8 mouse cellular contexts compared by ENCODE assay signal in genomic region chr2:126676122-126676515, GRCm38 (mm10). TPM values are rescaled to one million over a fixed set of nuclear protein-coding genes. Genes with fewer than 3 reads are reported as not detected.
DNase-seq lines count a peak whose midpoint lies in the region; ATAC-seq and TF ChIP-seq lines count a peak whose summit lies in the region.

Gene Gabpb1, minus strand, starts transcription at chr2:126676337.

- peak within 1 kb of the TSS; percentile 94 for H3K4me3 ChIP-seq in left cerebral cortex, adult 2 months
- peak within 1 kb of the TSS; percentile 98 for H3K4me3 ChIP-seq in forebrain, embryonic 12.5 days (replicated peaks)
- peak within 1 kb of the TSS; percentile 96 for H3K4me3 ChIP-seq in intestine, embryonic 14.5 days (ENCODE audit: low read depth, low read length)

- 0 out of 2 replicates have a peak, but pooled peaks cover 4% of the 10 kb centered on the region for H3K9me3 ChIP-seq in forebrain, embryonic 12.5 days
- peaks cover 6% of the 10 kb centered on the region for H3K9me3 ChIP-seq in intestine, embryonic 14.5 days (ENCODE audit: control insufficient read depth, low read length)

- peaks cover 36% of the 10 kb centered on the region for H3K4me1 ChIP-seq in forebrain, embryonic 12.5 days
- H3K4me1 ChIP-seq in intestine, embryonic 14.5 days (replicated peaks; ENCODE audit: control insufficient read depth, insufficient read depth, low read length): peaks cover 18% of the 10 kb centered on the region

- H3K27me3 ChIP-seq in forebrain, embryonic 12.5 days: no peaks in the 10 kb centered on the region
- H3K27me3 ChIP-seq in intestine, embryonic 14.5 days (replicated peaks; ENCODE audit: control insufficient read depth, insufficient read depth, low read length): no peaks in the 10 kb centered on the region

- ATAC-seq in forebrain, embryonic 12.5 days (ENCODE audit: low FRiP score): no peak
- ATAC-seq in intestine, embryonic 14.5 days (replicated peaks; ENCODE audit: low FRiP score, low TSS enrichment, low read depth): no peak
- no peak for ATAC-seq in megakaryocyte progenitor cell, adult 5-6 weeks (replicated peaks; ENCODE audit: poor library complexity)

- intact Hi-C loops in left cerebral cortex, adult 2 months (cut with DNase I): loop anchor here (10.0 kb wide), 1 partner anchor 521 kb away; the partner anchor contains the start of genes Dtwd1 and Fam227b

- TF ChIP-seq CTCF in left cerebral cortex, adult 2 months (IDR thresholded peaks at IDR 0.05): no peak

- H3K9ac ChIP-seq in forebrain, embryonic 12.5 days: peak within 1 kb of the TSS; percentile 100
- peak within 1 kb of the TSS; percentile 98 for H3K9ac ChIP-seq in intestine, embryonic 14.5 days (ENCODE audit: low read length)

- H3K4me2 ChIP-seq in forebrain, embryonic 12.5 days: peak within 1 kb of the TSS; percentile 79
- peak within 1 kb of the TSS; percentile 82 for H3K4me2 ChIP-seq in intestine, embryonic 14.5 days (ENCODE audit: low read length)

- peaks cover 18% of the 10 kb centered on the region for H3K36me3 ChIP-seq in forebrain, embryonic 12.5 days (replicated peaks)
- H3K36me3 ChIP-seq in intestine, embryonic 14.5 days (ENCODE audit: control insufficient read depth, insufficient read depth, low read length): peaks cover 8% of the 10 kb centered on the region; the same call in 1 of the 2 replicates

- 23% methylated on average over 12 of the region's 12 CpGs for WGBS in forebrain, embryonic 12.5 days
- WGBS in intestine, embryonic 14.5 days: 23% methylated on average over 12 of the region's 12 CpGs

- no peak for DNase-seq in left cerebral cortex, adult 2 months (ENCODE audit: extremely low spot score in 1 of 2, low spot score in 2 of 2)
- no peak for DNase-seq in left cerebral cortex, adult 11 months (ENCODE audit: low spot score)
- no peak for DNase-seq in adrenal gland, postnatal 25 days
- DNase-seq in intestine, embryonic 14.5 days (ENCODE audit: low spot score): no peak
- DNase-seq in cerebellum, adult 8-10 months: no peak
- no peak for DNase-seq in MN1 (ENCODE audit: low spot score)

- H3K27ac ChIP-seq in left cerebral cortex, adult 2 months: peak within 1 kb of the TSS; percentile 100
- H3K27ac ChIP-seq in forebrain, embryonic 12.5 days: peak within 1 kb of the TSS; percentile 100
- peak within 1 kb of the TSS; percentile 100 for H3K27ac ChIP-seq in intestine, embryonic 14.5 days (ENCODE audit: low read depth)

RNA-seq across cellular contexts. Expression of gene Gabpb1, which starts in this region (rescaled TPM):
- total RNA-seq in left cerebral cortex, adult 2 months (2021): 10 to 100 TPM; 21.0 to 22.1 TPM
- total RNA-seq in adrenal gland, postnatal 25 days (2021): 18.4 and 19.6 TPM in 2 replicates
- polyA plus RNA-seq in forebrain, embryonic 12.5 days (2016; fragmentation: Nextera tagmentation; extraction: Ambion mirVana): 75.5 and 85.3 TPM in 2 replicates
- 46.5 and 47.2 TPM in 2 replicates for polyA plus RNA-seq in intestine, embryonic 14.5 days (2014; fragmentation: Nextera tagmentation; extraction: Ambion mirVana)
- total RNA-seq in megakaryocyte progenitor cell, adult 5-6 weeks (2015): 47.8 and 57.2 TPM in 2 replicates
- total RNA-seq in megakaryocyte progenitor cell, adult 5-6 weeks (2017): 26.8 and 40.8 TPM in 2 replicates
